Mouse (Mus musculus) kidney, adult 18-20 months (tissue): ENCODE measurements around the gene Map2k7.

Experiments
- DNase-seq: peaks from one replicate; pipeline ENCODE4 v3.0.0; 2021

Map2k7 gene

DNA sequence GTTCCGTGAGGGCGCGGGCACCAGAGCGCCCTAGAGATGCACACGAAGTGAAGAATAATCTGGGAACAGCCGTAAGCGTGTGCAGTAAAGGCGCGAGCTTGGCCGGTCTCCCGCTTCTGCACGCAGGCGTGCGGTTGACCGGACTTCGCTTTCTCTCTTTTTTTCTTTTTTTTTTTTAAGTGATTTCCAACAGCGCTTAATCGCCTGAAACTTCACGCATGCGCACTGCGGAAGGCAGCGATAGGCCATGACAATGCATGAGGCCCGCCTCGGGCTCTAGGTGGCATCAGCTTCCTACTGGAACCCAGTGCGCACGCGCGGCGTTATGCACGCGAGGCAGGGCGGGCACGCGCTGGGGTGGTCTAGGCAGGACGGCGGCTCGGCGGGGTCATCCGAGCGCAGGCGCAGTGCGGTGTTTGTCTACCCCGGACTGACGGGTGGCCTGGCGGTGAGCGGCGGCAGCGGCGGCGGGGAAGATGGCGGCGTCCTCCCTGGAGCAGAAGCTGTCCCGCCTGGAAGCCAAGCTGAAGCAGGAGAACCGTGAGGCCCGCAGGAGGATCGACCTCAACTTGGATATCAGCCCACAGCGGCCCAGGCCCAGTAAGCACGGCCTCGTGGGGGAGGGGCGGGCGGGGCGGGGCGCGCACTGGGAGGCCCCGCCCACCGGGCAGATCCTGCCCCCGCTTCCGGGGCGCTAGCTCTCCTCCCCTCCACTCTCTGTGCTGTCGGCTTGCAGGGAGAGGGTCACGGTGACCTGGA is at the start of gene Map2k7, which contains the start of gene Gm49320:
Map2k7 (plus strand) TSS at position 307 of the 759 bp plus-strand sequence.
Gm49320 (plus strand) TSS at position 432 of the 759 bp plus-strand sequence.
- peak; percentile 100 for DNase-seq

DNA sequence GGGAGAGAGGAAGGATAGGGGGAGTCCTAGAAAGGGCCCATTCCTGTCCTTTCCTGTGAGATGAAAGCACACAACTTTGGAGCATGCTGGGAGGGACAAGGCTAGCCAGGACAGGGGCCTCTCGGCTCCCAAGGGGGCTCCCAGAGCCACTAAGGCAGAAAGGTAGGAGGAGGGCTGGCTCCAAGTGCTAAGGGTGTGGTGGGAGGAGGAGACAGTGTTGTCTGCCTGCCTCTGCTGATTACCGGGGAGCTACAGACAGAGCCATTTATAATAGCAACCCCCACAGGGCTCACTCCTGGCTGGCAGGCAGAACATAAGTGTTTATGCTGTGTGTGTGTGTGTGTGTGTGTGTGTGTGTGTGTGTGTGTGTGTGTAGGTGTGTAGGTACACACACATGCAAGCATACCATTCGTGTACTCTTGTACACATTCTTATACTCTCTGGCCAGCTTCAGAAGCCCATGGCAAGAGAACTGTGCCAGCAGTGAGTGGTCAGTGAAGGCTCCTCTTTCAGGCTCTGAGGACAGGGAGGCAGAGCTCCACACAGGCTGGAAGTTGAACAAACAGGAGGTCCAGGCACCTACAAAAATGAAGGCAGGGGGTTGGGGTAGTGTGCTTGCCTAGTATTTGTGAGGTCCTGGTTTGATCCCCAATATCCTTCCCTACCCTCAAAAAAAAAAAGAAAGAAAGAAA is 49.4 kb upstream of the Map2k7 start:
- DNase-seq: no peak

DNA sequence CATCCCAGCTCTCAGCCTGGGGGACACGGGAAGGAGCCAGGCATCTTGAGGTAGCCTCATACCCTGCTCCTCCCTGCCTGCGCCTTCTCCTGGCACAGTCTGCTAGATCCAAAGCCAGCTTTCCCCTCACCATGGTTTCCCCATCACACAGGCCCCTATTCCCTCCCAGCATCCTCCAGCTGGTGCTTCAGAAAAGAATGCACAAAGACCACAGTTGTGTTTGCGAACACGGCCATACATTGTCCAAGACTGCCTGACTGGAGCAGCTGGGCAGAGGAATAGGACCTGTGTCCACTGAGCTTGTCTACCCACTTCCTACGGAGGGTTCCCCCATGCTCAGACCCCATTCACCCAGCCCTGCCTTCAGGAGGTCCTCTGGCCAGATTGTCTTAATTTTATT is 46.2 kb upstream of the Map2k7 start:
- DNase-seq: no peak

DNA sequence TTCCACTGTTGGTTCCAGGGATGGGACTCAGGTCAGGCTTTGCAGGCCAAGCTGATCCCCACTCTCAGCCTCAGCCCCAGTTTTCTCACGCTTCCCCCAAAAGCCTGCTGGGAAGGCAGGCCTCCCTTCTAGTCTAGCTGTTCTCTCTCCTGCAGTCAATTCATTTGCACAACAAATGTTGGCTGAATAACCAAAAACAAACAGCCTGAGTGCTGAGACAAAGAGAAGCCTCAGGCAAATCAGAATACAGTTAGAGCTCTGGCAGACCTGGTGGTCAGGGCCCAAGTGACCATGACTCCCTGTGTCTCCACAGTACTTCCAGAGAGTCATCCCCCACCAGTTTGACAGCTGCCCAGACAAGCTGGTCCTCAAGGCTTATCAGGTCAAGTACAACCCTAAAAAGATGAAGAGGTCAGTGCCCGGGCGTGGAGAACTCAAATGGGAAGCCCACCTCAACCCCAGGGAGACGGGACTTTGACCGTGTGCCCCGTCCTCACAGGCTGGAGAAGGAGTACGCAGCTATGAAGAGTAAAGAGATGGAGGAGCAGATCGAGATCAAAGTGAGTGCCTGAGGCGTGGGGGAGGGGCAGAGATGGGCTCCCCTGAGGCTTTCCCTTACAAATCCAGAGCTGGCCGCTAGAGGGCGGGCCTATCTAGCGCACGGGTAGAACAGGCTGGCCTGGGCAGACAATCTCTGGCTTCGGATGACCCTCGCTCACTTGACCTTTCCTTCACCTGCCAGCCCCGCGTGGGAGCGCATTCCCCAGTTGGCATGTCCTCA is 45.5 kb upstream of the Map2k7 start:
- peak; percentile 90 for DNase-seq

DNA sequence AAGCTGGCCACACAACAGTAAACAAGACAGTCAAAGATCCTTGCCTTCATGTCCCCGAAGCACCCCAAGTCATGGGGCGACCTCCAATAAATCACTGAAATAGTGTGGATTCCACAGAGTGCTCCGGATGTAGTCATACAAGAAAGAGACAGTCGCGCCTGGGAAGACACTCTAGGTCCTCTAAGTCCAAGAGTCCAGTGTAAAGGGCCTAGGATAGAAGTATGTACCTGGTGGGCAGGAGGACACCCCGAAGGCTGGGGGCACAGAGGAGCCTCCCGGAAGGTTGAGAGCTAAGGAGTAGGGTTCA is 45.0 kb upstream of the Map2k7 start:
- DNase-seq: no peak

DNA sequence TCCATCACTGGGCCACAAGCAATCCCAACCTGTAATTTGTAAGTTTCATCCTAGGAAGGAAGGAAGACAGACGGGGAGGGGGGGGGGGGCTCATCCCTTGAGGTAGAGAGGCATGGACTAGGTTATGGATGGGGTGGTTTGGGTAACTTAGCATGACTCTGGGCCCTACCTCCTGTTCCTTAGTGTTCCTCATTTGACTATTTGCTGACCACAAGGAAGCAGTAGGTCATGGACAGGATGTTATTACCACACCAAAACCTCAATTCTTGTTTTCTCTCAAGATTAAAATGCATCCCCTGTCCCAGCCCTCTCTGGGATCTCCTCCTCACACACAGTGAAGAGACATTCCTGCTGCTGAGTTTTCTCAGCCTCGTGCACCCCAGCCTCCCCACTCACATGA is 37.2 kb upstream of the Map2k7 start:
- no peak for DNase-seq

DNA sequence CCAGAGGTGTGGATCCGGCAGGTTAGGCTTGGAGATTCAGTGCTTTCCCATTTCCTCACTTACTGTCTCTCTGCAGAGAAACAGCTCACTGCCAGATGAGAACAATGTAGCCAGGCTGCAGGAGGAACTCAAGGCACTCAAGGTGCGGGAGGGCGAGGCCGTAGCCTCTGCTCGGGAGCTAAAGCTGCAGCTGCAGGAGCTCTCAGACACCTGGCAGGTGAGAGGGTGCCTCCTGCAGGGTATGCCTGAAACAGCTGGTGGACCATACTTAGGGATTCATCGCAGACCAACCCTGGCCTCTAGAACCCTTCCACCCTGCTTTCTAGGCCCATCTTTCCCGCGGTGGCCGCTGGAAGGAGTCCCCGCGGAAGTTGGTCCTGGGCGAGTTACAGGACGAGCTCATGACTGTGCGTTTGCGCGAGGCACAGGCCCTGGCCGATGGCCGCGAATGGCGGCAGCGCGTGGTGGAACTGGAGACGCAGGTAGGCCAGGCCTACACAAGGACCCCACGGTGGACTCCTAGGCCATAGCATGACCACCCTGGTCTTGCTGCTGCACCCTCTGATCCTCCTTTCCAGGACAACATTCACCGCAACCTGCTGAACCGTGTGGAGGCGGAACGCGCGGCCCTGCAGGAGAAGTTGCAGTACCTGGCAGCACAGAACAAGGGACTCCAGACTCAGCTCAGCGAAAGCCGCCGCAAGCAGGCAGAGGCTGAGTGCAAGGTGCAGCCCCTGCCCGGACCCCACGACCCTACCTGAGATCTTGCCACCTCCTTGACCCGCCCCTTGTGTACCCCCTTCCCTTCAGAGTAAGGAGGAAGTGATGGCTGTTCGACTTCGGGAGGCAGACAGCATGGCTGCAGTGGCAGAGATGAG is 33.1 kb upstream of the Map2k7 start:
- DNase-seq: no peak

DNA sequence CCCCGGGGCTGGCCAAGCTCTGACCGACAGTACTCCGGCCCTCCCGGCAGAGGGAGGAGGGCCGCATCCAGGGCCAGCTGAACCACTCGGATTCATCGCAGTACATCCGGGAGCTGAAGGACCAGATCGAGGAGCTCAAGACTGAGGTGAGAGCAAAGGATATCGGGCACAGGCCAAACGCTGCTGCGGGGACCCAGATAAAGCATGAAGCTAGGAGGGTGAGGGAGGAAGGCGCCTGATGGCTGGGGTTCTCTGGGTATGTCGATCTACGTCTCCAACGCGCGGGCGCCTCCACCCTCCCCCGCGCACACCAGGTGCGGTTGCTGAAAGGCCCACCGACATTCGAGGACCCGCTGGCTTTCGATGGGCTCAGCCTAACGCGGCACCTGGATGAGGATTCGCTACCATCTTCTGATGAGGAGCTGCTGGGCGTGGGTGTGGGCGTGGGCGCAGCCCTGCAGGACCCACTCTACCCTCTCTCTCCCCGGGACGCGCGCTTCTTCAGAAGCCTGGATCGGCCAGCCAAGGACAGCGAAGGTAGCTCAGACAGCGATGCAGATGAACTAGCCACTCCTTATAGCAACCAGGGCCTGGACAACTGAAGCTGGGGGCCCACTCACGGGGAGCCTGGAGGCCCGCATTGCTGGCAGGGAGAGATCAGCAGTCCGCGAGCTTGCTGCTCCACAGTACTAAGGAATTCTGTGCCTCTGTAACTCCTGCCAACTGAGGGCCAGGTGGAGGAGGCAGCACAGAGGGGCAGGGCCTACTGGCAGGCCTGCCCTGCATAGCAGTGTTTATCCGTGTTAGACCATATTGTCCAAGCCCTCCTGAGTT is 32.1 kb upstream of the Map2k7 start:
- no peak for DNase-seq

DNA sequence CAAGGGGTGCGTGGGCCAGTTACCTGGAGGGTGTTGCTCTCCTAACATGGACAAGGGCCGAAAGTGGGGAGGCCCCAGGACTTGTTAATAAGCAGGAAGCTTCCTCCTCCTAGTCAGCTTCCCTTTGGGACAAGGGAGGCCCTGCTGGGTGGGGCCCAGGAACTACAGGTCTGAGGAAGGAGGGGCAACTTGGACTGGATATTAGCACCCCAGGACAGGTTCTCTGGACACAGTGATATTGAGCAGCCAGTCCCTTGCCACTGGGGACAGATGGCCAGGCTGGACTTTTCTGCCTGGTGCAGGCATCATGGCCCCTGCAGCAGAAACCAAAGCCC is 31.6 kb upstream of the Map2k7 start:
- no peak for DNase-seq

DNA sequence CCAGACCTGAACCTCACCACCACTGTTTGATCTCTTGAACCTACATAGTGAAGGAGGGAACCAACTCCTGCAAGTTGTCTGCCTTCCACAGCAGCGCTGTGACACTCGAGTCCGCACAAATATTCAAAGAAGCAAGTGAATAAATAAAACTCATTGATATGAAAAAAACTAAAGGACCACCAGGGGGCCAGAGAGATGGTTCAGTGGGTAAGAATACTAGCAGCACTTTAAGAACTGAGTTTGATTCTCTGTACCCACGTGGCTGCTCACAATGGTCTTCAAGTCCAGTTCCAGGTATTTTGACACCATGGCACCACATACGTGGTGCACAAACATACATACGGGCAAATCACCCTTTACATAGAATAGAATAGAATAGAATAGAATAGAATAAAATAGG is 27.4 kb upstream of the Map2k7 start:
- DNase-seq: no peak

DNA sequence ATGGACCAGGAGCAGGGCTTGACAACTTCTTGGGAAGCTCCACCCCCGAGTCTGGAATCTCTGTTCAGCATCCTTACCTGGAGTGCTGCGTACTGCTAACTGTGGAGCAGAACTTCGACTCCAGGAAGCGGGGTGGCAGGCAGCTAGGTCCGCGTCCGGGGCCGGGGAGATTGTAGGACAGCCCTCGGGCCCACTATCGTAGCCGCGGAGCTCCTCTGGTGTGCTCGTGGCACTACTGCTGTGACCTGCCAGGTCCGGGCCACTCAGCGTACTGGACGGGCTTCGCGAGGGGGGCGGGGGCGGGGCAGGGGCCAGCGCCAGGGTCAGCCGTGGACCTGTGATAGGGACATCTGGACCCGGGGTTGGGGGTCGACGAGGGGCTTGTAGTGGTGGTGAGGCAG is 25.7 kb upstream of the Map2k7 start:
- no peak for DNase-seq

DNA sequence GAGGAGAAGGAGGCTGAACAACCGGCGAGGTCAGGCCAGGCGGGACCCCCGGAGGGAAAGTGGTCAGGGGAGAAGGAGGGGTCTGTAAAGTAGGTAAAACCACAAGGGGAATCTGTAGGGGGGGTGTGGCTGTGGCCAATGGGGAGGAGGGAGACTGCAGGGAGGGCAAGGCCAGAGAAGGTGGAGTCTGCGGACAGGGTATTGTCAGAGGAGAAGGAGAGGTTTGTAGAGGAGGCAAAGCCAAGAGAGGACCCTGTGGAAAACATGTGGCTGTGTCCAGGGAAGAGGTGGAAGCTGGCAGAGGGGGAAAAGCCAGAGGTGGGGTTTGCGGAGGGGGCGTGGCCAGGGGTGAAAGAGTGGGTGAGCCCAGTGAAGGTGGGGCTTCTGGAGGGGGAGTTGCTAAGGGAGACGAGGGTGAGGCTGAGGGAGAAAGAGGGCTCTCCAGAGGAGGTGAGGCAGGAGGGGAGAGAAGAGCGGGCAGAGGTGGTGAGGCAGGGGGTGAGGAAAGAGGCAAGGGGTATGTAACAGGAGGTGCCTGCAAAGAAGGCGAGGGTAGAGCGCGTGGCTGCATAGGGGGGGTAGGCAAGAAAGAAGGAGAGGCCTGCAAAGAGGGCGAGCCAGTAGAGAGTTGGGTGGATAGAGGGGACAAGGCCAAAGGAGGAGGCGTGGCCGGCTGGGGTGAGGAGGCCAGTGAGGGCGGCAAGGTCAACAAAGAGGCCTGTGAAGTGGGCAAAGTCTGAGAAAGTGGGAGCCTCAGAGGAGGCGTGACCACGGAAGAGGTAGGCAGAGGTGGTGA is 25.1 kb upstream of the Map2k7 start:
- DNase-seq: peak; percentile 42

DNA sequence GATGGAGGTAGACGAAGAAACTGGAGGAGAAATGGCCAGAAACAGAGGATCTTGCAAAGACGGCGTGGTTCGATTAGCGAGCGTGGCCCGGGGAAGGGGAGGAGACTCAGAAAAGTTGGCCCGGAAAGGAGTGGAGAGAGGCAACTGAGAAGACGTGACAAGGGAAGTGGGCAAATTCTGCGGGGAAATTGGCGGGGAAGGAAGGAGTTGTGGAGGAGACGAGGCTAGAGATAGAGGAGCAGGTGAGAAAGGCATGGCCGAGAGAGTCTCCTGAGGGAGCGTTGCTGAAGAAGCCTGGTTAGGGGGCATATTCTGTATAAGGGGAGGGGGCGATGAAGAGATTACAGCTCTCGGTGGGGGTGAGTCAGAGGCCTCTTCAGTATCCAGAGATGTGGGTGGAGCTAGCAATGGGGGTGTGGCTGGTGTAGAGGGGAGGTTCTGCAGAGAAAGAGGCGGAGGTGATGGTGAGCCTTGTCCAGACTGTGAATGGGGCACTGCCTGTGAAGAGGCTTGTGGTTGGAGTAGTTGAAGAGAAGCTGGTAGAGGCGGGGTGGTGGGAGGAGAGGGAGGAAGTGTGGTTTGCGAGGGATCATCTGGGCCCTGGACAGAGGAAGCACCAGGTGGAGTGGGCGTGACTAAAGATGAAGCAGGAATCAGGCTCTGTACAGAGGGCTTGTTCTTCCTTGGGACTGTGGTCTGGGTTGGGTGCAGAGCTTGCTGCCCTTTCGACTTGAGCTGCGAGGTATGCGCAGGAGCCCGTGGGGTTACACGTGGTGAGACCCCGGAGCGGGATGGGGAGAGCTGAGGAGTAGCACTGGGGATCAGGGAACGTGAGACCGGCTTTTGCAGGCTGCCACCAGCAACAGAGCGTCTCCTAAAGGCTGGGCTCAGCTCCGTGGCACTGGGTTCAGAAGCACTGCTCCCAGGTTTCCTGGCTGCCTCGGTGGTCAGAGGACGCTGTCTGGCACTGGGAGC is 24.2 kb upstream of the Map2k7 start:
- DNase-seq: peak; percentile 24

DNA sequence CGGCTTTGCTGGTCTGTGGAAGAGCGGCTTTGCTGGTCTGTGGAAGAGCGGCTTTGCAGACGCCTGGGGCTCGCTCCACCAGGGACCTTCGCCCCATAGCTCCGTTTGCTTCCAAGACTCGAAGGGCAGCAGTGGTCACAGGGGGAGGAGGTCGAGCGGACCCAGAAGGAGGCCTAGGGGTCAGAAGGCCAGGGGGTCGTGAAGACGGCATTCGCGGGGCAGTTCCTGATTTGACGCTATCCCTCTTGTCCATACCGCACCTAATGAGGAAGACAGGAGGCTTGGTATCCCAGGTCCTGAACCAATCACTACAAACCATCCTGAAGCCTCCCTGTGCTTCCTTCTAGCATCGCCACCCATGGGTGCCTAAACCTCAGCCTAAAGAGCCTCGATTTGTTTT is 22.2 kb upstream of the Map2k7 start:
- no peak for DNase-seq

DNA sequence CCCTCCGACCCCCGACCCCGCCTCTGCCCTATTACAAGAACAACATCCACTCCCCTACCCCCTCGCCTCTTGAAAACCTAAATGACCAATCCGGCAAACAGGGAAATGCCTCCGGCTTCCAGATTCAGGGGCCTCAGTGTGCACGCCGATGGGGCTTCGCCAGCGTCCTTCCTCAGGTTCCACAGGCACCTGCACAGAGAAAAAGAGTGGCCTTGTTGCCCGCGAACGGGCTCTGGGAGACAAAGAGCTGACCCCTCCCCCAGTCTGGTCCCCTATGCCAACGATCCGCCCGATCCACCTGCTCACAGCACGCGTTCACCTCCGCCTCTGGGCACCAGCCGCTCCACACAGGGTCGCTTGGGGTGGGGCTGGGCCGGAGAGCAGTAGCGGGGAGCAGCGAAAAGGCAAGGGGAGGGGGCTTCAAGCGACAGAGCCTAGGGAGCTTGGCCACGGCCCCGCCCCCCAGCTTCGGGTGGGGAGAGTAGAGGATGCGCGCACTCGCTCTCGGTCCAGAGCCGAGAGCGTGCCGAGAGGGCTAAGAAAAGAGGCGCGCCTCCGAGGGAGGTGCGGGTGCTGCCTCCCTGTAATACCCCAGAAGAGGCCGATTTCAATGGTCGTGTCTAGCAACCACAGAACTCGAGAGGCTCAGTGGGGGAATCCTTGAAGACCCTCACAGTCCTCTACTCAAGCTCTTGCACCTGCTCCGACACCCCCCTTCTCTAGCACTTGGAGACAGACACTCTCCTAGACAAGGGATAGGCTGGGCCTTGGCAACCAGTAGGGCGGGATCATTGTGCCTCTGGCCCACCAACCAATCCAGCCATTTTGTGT is 21.5 kb upstream of the Map2k7 start, which contains the start of gene Prr36:
Prr36 (minus strand) TSS at position 669 of the 831 bp plus-strand sequence.
- no peak for DNase-seq

DNA sequence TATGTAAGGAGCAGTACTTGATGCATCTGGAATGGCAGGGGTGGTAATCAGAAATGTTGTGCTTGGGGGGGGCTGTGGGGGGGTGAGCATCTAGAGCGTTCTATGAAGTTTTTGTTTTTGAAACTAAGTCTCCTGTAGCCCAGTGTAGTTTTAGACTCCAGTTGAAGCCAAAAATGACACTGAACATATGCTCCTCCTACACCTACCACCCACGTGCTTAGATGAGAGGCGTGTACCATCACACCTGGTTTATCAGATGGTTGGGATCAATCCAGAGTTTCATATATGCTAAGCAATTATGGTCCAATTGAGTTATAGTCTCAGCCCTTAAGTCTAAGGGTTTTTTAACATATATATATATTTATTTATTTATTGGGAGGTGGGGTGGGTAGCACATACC is 18.9 kb upstream of the Map2k7 start:
- DNase-seq: no peak

DNA sequence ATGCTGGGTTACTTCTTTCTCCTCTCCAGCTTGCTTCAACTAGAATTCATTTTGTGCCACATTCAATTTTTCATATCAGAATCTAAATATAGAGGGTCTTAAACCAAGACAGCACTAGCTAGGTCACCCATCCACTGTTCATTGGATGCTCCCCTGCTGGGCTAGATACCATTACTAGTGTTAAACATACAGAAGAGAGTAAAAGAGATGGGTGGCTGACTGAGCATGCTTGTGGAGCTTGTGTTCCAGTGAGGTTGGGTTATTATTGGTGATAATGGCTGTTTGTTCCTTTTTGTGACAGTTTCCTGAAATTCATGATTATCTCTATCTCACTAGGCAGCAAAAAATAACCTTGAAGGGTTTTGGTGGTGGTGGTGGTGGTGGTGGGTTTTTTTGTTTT is 16.5 kb upstream of the Map2k7 start:
- no peak for DNase-seq

DNA sequence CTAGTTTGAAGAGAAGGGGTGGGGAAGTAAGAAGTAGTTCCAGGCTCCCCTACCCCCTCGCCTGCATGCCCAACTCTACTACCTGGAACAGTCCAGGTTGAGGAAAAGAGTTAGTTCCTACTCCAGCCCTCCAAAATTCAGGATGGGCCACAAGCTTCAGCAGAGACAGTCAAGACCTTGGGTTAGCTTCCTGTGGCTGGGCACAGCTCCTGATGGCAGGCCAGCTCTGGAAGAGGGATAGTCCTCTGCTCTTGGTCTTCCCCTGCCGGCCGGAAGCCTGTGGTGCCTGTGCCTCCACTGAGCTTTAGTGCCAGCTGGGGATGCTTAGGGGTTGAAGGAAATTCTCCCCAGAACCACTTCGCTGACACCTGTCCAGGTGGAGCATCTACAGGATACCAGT is 12.2 kb upstream of the Map2k7 start:
- no peak for DNase-seq
